Mouse (Mus musculus) WW6 (cell line): ENCODE results near the gene Usp38.

Experiments used
- DNase-seq: peaks from one replicate; pipeline ENCODE4 v3.0.0-alpha.2; 2013; ENCODE audit warnings: low read depth, low spot score

Gene Usp38

GRCm38 (mm10) chr8:80961937-80962591, 52.7 kb downstream of the Usp38 start:
- no peak for DNase-seq

GRCm38 (mm10) chr8:80961070-80961609, 53.6 kb downstream of the Usp38 start:
- DNase-seq, result no peak

- DNase-seq, result no peak
Measured at GRCm38 (mm10) chr8:80959588-80960268, 55.0 kb downstream of the Usp38 start.

GRCm38 (mm10) chr8:80957776-80958175, 57.0 kb downstream of the Usp38 start:
- no peak for DNase-seq

- DNase-seq, result no peak
Measured at GRCm38 (mm10) chr8:80952973-80953372, 61.8 kb downstream of the Usp38 start.

GRCm38 (mm10) chr8:80952235-80952915, 62.4 kb downstream of the Usp38 start:
- DNase-seq, result no peak

GRCm38 (mm10) chr8:80948405-80949183, 66.1 kb downstream of the Usp38 start:
- DNase-seq, result no peak

GRCm38 (mm10) chr8:80943742-80944141, 71.0 kb downstream of the Usp38 start:
- DNase-seq, result no peak

- DNase-seq, result no peak
Measured at GRCm38 (mm10) chr8:80941621-80942020, 73.1 kb downstream of the Usp38 start.

- DNase-seq, result no peak
Measured at GRCm38 (mm10) chr8:80937814-80938650, 76.7 kb downstream of the Usp38 start.
